Mouse (Mus musculus) MEL (cell line): ENCODE data around the gene Stk19. TPM values are rescaled to one million over a fixed set of nuclear protein-coding genes. Genes with fewer than 3 reads are reported as not detected.

Experiments
- DNase-seq: peaks from one replicate; pipeline ENCODE4 v3.0.0; 2011; ENCODE audit warnings: low read depth, low spot score
- H3K27ac ChIP-seq: 2 replicates; pipeline ENCODE4 v1.5.1; 2012; ENCODE audit warnings: low read depth, mild to moderate bottlenecking, control low read depth, low read length, moderate library complexity; ENCODE audit not compliant: control insufficient read depth
- H3K27me3 ChIP-seq, 2 experiments: fragments of 150-350 bp in 1 of 2; sonication (generic) in 1 of 2; 2 replicates each; pipeline ENCODE4 v1.6.1; 2012; ENCODE audit warnings: low read length in 2 of 2, mild to moderate bottlenecking in 2 of 2, improper control_type of control experiment in 1 of 2, moderate library complexity in 1 of 2; ENCODE audit not compliant: insufficient read depth in 2 of 2, control insufficient read depth in 1 of 2
- H3K36me3 ChIP-seq, 2 experiments: 2 replicates each; pipeline ENCODE4 v1.6.1; 2012 to 2014; ENCODE audit warnings: low read length in 2 of 2, improper control_type of control experiment in 1 of 2, inconsistent platforms in 1 of 2, mild to moderate bottlenecking in 1 of 2; ENCODE audit not compliant: insufficient read depth in 2 of 2, control insufficient read depth in 1 of 2
- H3K4me1 ChIP-seq, 2 experiments: fragments of 150-350 bp in 1 of 2; sonication (generic) in 1 of 2; 2 replicates each; pipeline ENCODE4 v1.6.1; 2012; ENCODE audit warnings: low read length in 2 of 2, improper control_type of control experiment in 1 of 2, mild to moderate bottlenecking in 1 of 2; ENCODE audit not compliant: insufficient read depth in 2 of 2, control insufficient read depth in 1 of 2
- H3K4me3 ChIP-seq, 2 experiments: fragments of 150-350 bp in 1 of 2; sonication (generic) in 1 of 2; 2 replicates each; pipeline ENCODE4 v1.5.1; 2012; ENCODE audit warnings: low read depth in 2 of 2, low read length in 2 of 2, mild to moderate bottlenecking in 2 of 2, moderate library complexity in 2 of 2, control low read depth in 1 of 2, improper control_type of control experiment in 1 of 2; ENCODE audit not compliant: control insufficient read depth in 1 of 2, insufficient read depth in 1 of 2
- H3K79me2 ChIP-seq: 2 replicates; pipeline ENCODE4 v1.6.1; 2012; ENCODE audit warnings: mild to moderate bottlenecking, low read length, moderate library complexity; ENCODE audit not compliant: control insufficient read depth, poor library complexity, insufficient read depth
- H3K9ac ChIP-seq: 2 replicates; pipeline ENCODE4 v1.6.1; 2012; ENCODE audit warnings: low read depth, mild to moderate bottlenecking, control low read depth, low read length, moderate library complexity; ENCODE audit not compliant: control insufficient read depth, poor library complexity, severe bottlenecking
- H3K9me3 ChIP-seq: fragments of 150-350 bp; sonication (generic); replicated peaks from 2 replicates; pipeline ENCODE4 v1.6.1; 2012; ENCODE audit warnings: mild to moderate bottlenecking, low read length, improper control_type of control experiment, moderate library complexity; ENCODE audit not compliant: insufficient read depth
- CHD2 ChIP-seq: IDR thresholded peaks from 2 replicates; pipeline ENCODE4 v1.6.1; 2011; ENCODE audit warnings: low read length, improper control_type of control experiment
- CTCF ChIP-seq, 3 experiments: IDR thresholded peaks in 2 of 3; conservative IDR thresholded peaks in 1 of 3; 2 replicates each; pipeline ENCODE4 v1.5.1; 2011 to 2012; ENCODE audit warnings: low read length in 3 of 3, low read depth in 2 of 3, mild to moderate bottlenecking in 2 of 3, improper control_type of control experiment in 1 of 3, inconsistent platforms in 1 of 3, mixed read lengths in 1 of 3, moderate library complexity in 1 of 3; ENCODE audit not compliant: control insufficient read depth in 1 of 3, insufficient read depth in 1 of 3, poor library complexity in 1 of 3, severe bottlenecking in 1 of 3
- E2F4 ChIP-seq: IDR thresholded peaks from 2 replicates; pipeline ENCODE4 v1.6.1; 2011; ENCODE audit warnings: low read depth, low read length, improper control_type of control experiment, borderline replicate concordance
- ELF1 ChIP-seq: IDR thresholded peaks from 2 replicates; pipeline ENCODE4 v1.6.1; 2014; ENCODE audit warnings: low read depth, mild to moderate bottlenecking, inconsistent platforms, low read length, improper control_type of control experiment, moderate library complexity
- EP300 ChIP-seq, 2 experiments: IDR thresholded peaks; 2 replicates each; pipeline ENCODE4 v1.6.1; 2011; ENCODE audit warnings: improper control_type of control experiment in 2 of 2, low read length in 2 of 2, low read depth in 1 of 2, mild to moderate bottlenecking in 1 of 2
- ETS1 ChIP-seq: IDR thresholded peaks from 2 replicates; pipeline ENCODE4 v1.6.1; 2012; ENCODE audit warnings: low read depth, mild to moderate bottlenecking, inconsistent platforms, low read length, improper control_type of control experiment, moderate library complexity
- GABPA ChIP-seq: IDR thresholded peaks from 2 replicates; pipeline ENCODE4 v1.6.1; 2012; ENCODE audit warnings: low read depth, mild to moderate bottlenecking, inconsistent platforms, low read length, improper control_type of control experiment, moderate library complexity
- HCFC1 ChIP-seq: IDR thresholded peaks from 2 replicates; pipeline ENCODE4 v1.6.1; 2012; ENCODE audit warnings: low read depth, mild to moderate bottlenecking, inconsistent platforms, low read length, improper control_type of control experiment, moderate library complexity
- KAT2A ChIP-seq: conservative IDR thresholded peaks from 2 replicates; pipeline ENCODE4 v1.6.1; 2012; ENCODE audit warnings: low read depth, low read length, improper control_type of control experiment, inconsistent platforms
- MAX ChIP-seq: IDR thresholded peaks from 2 replicates; pipeline ENCODE4 v1.6.1; 2011; ENCODE audit warnings: low read length, improper control_type of control experiment
- MYC ChIP-seq: IDR thresholded peaks from 2 replicates; pipeline ENCODE4 v1.6.1; 2011; ENCODE audit warnings: low read depth, mild to moderate bottlenecking, low read length, improper control_type of control experiment, moderate library complexity
- NELFE ChIP-seq: IDR thresholded peaks from 2 replicates; pipeline ENCODE4 v1.6.1; 2011; ENCODE audit warnings: low read depth, low read length, improper control_type of control experiment
- NRF1 ChIP-seq: IDR thresholded peaks from 2 replicates; pipeline ENCODE4 v1.6.1; 2014; ENCODE audit warnings: low read depth, mild to moderate bottlenecking, inconsistent platforms, low read length, improper control_type of control experiment, moderate library complexity; ENCODE audit not compliant: poor library complexity, insufficient read depth, severe bottlenecking
- POLR2A ChIP-seq, 2 experiments: IDR thresholded peaks; 2 replicates each; pipeline ENCODE4 v1.6.1; 2011 to 2012; ENCODE audit warnings: low read length in 2 of 2, mild to moderate bottlenecking in 2 of 2, control low read depth in 1 of 2, improper control_type of control experiment in 1 of 2, low read depth in 1 of 2, moderate library complexity in 1 of 2; ENCODE audit not compliant: control insufficient read depth in 1 of 2, insufficient read depth in 1 of 2, poor library complexity in 1 of 2
- RCOR1 ChIP-seq: IDR thresholded peaks from 2 replicates; pipeline ENCODE4 v1.6.1; 2012; ENCODE audit warnings: low read depth, mild to moderate bottlenecking, inconsistent platforms, low read length, improper control_type of control experiment
- SIN3A ChIP-seq: IDR thresholded peaks from 2 replicates; pipeline ENCODE4 v1.6.1; 2012; ENCODE audit warnings: low read length, improper control_type of control experiment, inconsistent platforms
- SMC3 ChIP-seq: IDR thresholded peaks from 2 replicates; pipeline ENCODE4 v1.6.1; 2011; ENCODE audit warnings: low read depth, low read length, improper control_type of control experiment
- TBP ChIP-seq: IDR thresholded peaks from 2 replicates; pipeline ENCODE4 v1.8.0; 2011; ENCODE audit warnings: low read depth, low read length, improper control_type of control experiment
- TCF12 ChIP-seq: IDR thresholded peaks from 2 replicates; pipeline ENCODE4 v1.6.1; 2014; ENCODE audit warnings: low read depth, mild to moderate bottlenecking, inconsistent platforms, low read length, improper control_type of control experiment, moderate library complexity
- USF1 ChIP-seq: IDR thresholded peaks from 2 replicates; pipeline ENCODE4 v1.6.1; 2014; ENCODE audit warnings: low read depth, mild to moderate bottlenecking, inconsistent platforms, low read length, improper control_type of control experiment, moderate library complexity
- ZC3H11A ChIP-seq: IDR thresholded peaks from 2 replicates; pipeline ENCODE4 v1.6.1; 2012; ENCODE audit warnings: low read depth, mild to moderate bottlenecking, inconsistent platforms, low read length, improper control_type of control experiment
- ZKSCAN1 ChIP-seq: IDR thresholded peaks from 2 replicates; pipeline ENCODE4 v1.6.1; 2012; ENCODE audit warnings: low read depth, mild to moderate bottlenecking, inconsistent platforms, low read length, improper control_type of control experiment, moderate library complexity
- ZMIZ1 ChIP-seq: IDR thresholded peaks from 2 replicates; pipeline ENCODE4 v1.6.1; 2012; ENCODE audit warnings: low read depth, mild to moderate bottlenecking, inconsistent platforms, low read length, improper control_type of control experiment, moderate library complexity
- ZNF384 ChIP-seq: IDR thresholded peaks from 2 replicates; pipeline ENCODE4 v1.6.1; 2012; ENCODE audit warnings: low read depth, mild to moderate bottlenecking, inconsistent platforms, low read length, improper control_type of control experiment
- polyA plus RNA-seq, 2 experiments: library from polyadenylated mRNA; stranded (reverse) in 1 of 2; unstranded in 1 of 2; fragments of >175 nt in 1 of 2; fragments of >200 nt in 1 of 2; gene quantifications; 2 replicates each; pipeline versions ENCODE4 v1.2.1 to v1.2.4; 2012; ENCODE audit warnings: low replicate concordance in 2 of 2, low read depth in 1 of 2; ENCODE audit not compliant: insufficient read length in 2 of 2, insufficient read depth in 1 of 2, missing spikeins in 1 of 2
- total RNA-seq: library from RNA; depleted of rRNA; stranded (reverse); fragments of 300-350 nt; gene quantifications from 2 replicates; pipeline ENCODE4 v1.2.3, GENCODE M21; 2012

Stk19 gene
- total and polyA plus RNA-seq, 3 experiments = 43.3 to 56.5 TPM; not detected in 1

DNA sequence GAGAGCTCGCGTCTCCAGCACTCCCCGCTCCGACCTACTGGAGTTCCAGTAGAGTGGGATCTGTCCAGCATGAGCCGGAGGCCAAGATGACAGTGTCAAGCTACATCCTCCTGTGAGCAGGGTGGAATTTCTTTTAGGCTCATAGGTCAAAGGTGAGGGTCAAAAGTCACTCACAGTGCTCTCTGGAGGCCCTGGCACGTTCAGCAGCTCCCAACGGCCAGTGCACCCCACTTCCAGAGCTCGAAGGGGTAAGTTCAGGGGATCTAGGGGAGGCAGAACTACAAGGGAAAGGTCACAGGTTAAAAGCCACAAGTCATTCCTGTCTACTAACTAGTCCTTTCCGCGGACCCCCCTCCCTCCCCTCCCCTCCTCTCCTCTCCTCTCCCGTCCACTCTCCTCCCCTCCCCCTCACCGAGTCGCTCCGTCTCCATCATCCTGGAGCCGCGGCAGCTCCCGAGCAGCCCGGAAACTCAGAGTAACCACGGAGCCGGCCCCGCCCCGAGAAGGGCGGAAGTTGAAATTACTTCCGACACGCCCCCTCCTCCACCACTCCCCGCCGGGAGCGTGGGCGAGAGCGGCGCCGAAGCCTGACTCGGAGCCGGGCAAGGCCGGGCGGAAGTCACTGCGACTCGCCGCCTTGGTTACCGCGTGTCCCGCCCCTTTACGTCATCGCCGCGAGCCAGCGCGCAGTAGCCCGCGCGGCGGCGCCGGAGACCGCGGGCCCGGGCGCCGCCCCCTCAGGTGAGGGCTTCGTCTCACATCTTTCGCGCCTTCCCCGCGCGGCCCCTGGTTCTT, 13.2 kb upstream of the Stk19 start, which contains the start of the genes Skiv2l and Nelfe (continued):
- TF ChIP-seq TCF12 (peak; percentile 52; the same call in 1 of the 2 replicates), SIN3A (peak; percentile 99), ETS1 (peak; percentile 51; the same call in 1 of the 2 replicates), POLR2A (IDR thresholded peaks at IDR 0.05; ENCODE audit: control insufficient read depth in 1 of 2, insufficient read depth in 1 of 2, low read depth in 1 of 2, low read length in 2 of 2, poor library complexity in 1 of 2) (peak; percentile 46 to 70; a peak in 2 of 4 replicates)

DNA sequence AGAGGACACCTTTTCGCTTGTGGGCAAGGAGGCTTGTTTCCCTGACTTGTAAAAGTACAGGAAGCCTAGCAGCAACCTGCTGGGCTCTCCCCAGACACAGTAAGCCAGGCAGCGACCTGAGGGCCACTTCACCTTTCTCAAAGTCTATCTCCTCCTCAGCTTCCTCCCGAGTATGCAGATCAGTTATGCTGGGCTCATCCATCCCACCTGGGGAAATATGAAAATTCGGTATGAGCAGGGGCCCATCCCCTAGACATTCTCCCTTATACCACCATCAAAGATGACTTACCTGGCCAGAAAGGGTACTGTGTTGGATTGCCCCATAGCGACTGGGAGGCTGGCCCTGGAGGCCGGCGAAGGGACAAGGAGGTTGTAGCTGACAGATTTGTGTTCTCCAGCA, 10.9 kb upstream of the Stk19 start:
- peaks cover 0 to 3% of the 10 kb centered on the region in 2 experiments; a peak in 2 of 4 replicates for H3K4me1 ChIP-seq
- H3K36me3 ChIP-seq = peaks cover 1 to 5% of the 10 kb centered on the region in 2 experiments

GRCm38 (mm10) chr17:34847192-34847591, 10.4 kb upstream of the Stk19 start:
- no peak for TF ChIP-seq SMC3
- no peak for TF ChIP-seq TBP
- TF ChIP-seq HCFC1 = no peak
- no peak for TF ChIP-seq CTCF (IDR thresholded peaks at IDR 0.05 in 2 of 3, conservative IDR thresholded peaks at IDR 0.05 in 1 of 3; ENCODE audit: control insufficient read depth in 1 of 3, insufficient read depth in 1 of 3, low read depth in 2 of 3, low read length in 3 of 3, poor library complexity in 1 of 3, severe bottlenecking in 1 of 3)
- no peak for TF ChIP-seq ZKSCAN1
- TF ChIP-seq NRF1 = no peak
- TF ChIP-seq ZC3H11A = no peak
- no peak for TF ChIP-seq POLR2A (IDR thresholded peaks at IDR 0.05; ENCODE audit: control insufficient read depth in 1 of 2, insufficient read depth in 1 of 2, low read depth in 1 of 2, low read length in 2 of 2, poor library complexity in 1 of 2)
- no peak for TF ChIP-seq E2F4
- TF ChIP-seq USF1 = no peak
- TF ChIP-seq ELF1 = no peak
- TF ChIP-seq ETS1 = no peak
- Histone ChIP-seq H3K27ac (no peak overlapping the region), H3K36me3 (peaks cover 1 to 5% of the 10 kb centered on the region in 2 experiments), H3K9me3 (no peaks in the 10 kb centered on the region), H3K9ac (no peak overlapping the region), H3K79me2 (peaks cover 15% of the 10 kb centered on the region), H3K27me3 (no peaks in the 10 kb centered on the region), H3K4me3 (no peak overlapping the region), H3K4me1 (peaks cover 0 to 3% of the 10 kb centered on the region in 2 experiments; a peak in 2 of 4 replicates)
- no peak for DNase-seq

More for the DNA sequence above, 10.9 kb upstream of the Stk19 start:
- Histone ChIP-seq H3K27me3 (no peaks in the 10 kb centered on the region), H3K4me3 (no peak overlapping the region), H3K9ac (no peak overlapping the region), H3K79me2 (peaks cover 15% of the 10 kb centered on the region), H3K9me3 (no peaks in the 10 kb centered on the region), H3K27ac (no peak overlapping the region)
- DNase-seq = no peak
- TF ChIP-seq NELFE (no peak), MYC (no peak), NRF1 (no peak), CHD2 (no peak), ZNF384 (no peak), POLR2A (IDR thresholded peaks at IDR 0.05; ENCODE audit: control insufficient read depth in 1 of 2, insufficient read depth in 1 of 2, low read depth in 1 of 2, low read length in 2 of 2, poor library complexity in 1 of 2) (no peak), RCOR1 (no peak), CTCF (IDR thresholded peaks at IDR 0.05 in 2 of 3, conservative IDR thresholded peaks at IDR 0.05 in 1 of 3; ENCODE audit: control insufficient read depth in 1 of 3, insufficient read depth in 1 of 3, low read depth in 2 of 3, low read length in 3 of 3, poor library complexity in 1 of 3, severe bottlenecking in 1 of 3) (no peak), ZKSCAN1 (no peak), KAT2A (no peak), SIN3A (no peak), MAX (no peak), GABPA (no peak), EP300 (IDR thresholded peaks at IDR 0.05; ENCODE audit: low read depth in 1 of 2, low read length in 2 of 2) (no peak), TCF12 (no peak), ZMIZ1 (no peak)
